ENCODE assay signal across 47 mouse cellular contexts in the genomic region with DNA sequence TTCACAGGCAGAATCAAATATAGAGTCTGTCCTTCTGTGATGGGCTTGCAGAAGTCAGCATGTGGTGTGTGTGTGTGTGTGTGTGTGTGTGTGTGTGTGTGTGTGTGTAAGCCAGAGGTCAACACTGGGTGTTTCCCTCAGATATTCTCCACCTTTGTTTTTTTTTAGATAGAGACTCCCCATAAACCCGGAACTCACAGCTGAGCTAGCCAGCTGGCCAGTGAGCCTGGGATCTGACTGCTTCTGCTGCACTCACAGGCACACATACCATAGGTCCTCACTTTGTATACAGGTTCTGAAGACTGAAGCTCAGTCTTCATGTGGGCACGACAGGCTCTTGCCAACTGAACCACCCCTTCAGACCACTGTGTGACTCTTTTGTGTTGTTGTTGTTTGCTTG. TPM values are rescaled to one million over a fixed set of nuclear protein-coding genes. Genes with fewer than 3 reads are reported as not detected.
"Had no signal": no experiment of that assay in that cellular context is flagged by ENCODE, and none has a peak within 500 bp of the region (broad histone marks: within the 10 kb centered on the region; RNA-seq: fewer than 3 reads in every experiment).

No protein-coding gene starts in this region.

- H3K4me3 ChIP-seq: heart, embryonic 12.5 days; heart, embryonic 13.5 days; heart, embryonic 15.5 days; hindbrain, embryonic 10.5 days; hindbrain, embryonic 12.5 days; hindbrain, embryonic 13.5 days; hindbrain, embryonic 15.5 days; intestine, embryonic 15.5 days; kidney, embryonic 15.5 days; layer of hippocampus, adult 2 months; left cerebral cortex, adult 2 months had no signal

- H3K27me3 ChIP-seq: hindbrain, embryonic 15.5 days; intestine, embryonic 15.5 days had no signal

- H3K4me2 ChIP-seq: heart, embryonic 11.5 days; heart, embryonic 12.5 days; heart, embryonic 13.5 days; heart, embryonic 15.5 days; hindbrain, embryonic 12.5 days; hindbrain, embryonic 13.5 days; hindbrain, embryonic 14.5 days; hindbrain, embryonic 15.5 days; intestine, embryonic 15.5 days; kidney, embryonic 15.5 days had no signal

- H3K36me3 ChIP-seq: heart, embryonic 12.5 days; heart, embryonic 13.5 days; heart, embryonic 15.5 days; hindbrain, embryonic 10.5 days; hindbrain, embryonic 12.5 days; hindbrain, embryonic 13.5 days; hindbrain, embryonic 15.5 days; intestine, embryonic 15.5 days; kidney, embryonic 15.5 days had no signal

- DNase-seq: heart, postnatal 10 days; heart, postnatal 14 days; heart, postnatal 36 days; kidney, adult 11 months; kidney, adult 18-20 months; kidney, adult 2 months; kidney, adult 8-10 months; kidney, adult 9 months; kidney, postnatal 10 days; kidney, postnatal 14 days; kidney, postnatal 25 days; kidney, postnatal 36 days; kidney, postnatal 4 days; layer of hippocampus, adult 9-11 months; layer of hippocampus, postnatal 36 days had no signal

- H3K9ac ChIP-seq: heart, embryonic 12.5 days; heart, embryonic 13.5 days; heart, embryonic 15.5 days; hindbrain, embryonic 12.5 days; hindbrain, embryonic 13.5 days; hindbrain, embryonic 14.5 days; hindbrain, embryonic 15.5 days; intestine, embryonic 15.5 days; kidney, embryonic 15.5 days had no signal

- ATAC-seq: hindbrain, embryonic 16.5 days; hindbrain, postnatal 0 days; inflammation-experienced regulatory T-cells, adult 6 months; intestine, embryonic 15.5 days; intestine, embryonic 16.5 days; intestine, postnatal 0 days had no signal

- H3K4me1 ChIP-seq: heart, embryonic 13.5 days; heart, embryonic 15.5 days; hindbrain, embryonic 10.5 days; hindbrain, embryonic 12.5 days; hindbrain, embryonic 13.5 days; hindbrain, embryonic 15.5 days; intestine, embryonic 15.5 days; kidney, embryonic 15.5 days had no signal

- H3K27ac ChIP-seq: heart, embryonic 13.5 days; heart, embryonic 15.5 days; hindbrain, embryonic 10.5 days; hindbrain, embryonic 12.5 days; hindbrain, embryonic 13.5 days; hindbrain, embryonic 14.5 days; hindbrain, embryonic 15.5 days; hindbrain, postnatal 0 days; intestine, embryonic 15.5 days; kidney, embryonic 15.5 days; kidney, postnatal 0 days; layer of hippocampus, adult 2 months; left cerebral cortex, adult 2 months had no signal

- H3K9me3 ChIP-seq: heart, embryonic 12.5 days; heart, embryonic 13.5 days; heart, embryonic 15.5 days; hindbrain, embryonic 10.5 days; hindbrain, embryonic 12.5 days; hindbrain, embryonic 13.5 days; hindbrain, embryonic 15.5 days; intestine, embryonic 15.5 days; kidney, embryonic 15.5 days had no signal

RNA-seq across cellular contexts. Expression of a gene that starts 7.3 kb away (rescaled TPM):
- polyA plus RNA-seq: inflammation-experienced regulatory T-cells, adult 6 months had no signal

RNA-seq across cellular contexts. Expression of a gene that starts 22.8 kb away (rescaled TPM):
- total RNA-seq: hindbrain, postnatal 0 days; layer of hippocampus, adult 18-20 months; layer of hippocampus, adult 2 months; layer of hippocampus, postnatal 10 days; layer of hippocampus, postnatal 14 days; layer of hippocampus, postnatal 25 days; layer of hippocampus, postnatal 36 days; left cerebral cortex, adult 18-20 months; left cerebral cortex, adult 2 months had no signal
- polyA plus RNA-seq: heart, embryonic 11.5 days; heart, embryonic 12.5 days; heart, embryonic 14.5 days; hindbrain, embryonic 10.5 days; hindbrain, embryonic 11.5 days; hindbrain, embryonic 12.5 days; hindbrain, embryonic 13.5 days; kidney, embryonic 14.5 days; kidney, embryonic 15.5 days; kidney, embryonic 16.5 days had no signal

RNA-seq across cellular contexts. Expression of a gene that starts 46.7 kb away (rescaled TPM):
- total RNA-seq: hindbrain, postnatal 0 days; layer of hippocampus, postnatal 10 days had no signal
- polyA plus RNA-seq: hindbrain, embryonic 12.5 days; hindbrain, embryonic 14.5 days; kidney, embryonic 14.5 days had no signal

RNA-seq across cellular contexts. Expression of a gene that starts 50.7 kb away (rescaled TPM):
- total RNA-seq: hematopoietic stem cell, adult 5-6 weeks; hindbrain, postnatal 0 days; layer of hippocampus, adult 18-20 months; layer of hippocampus, adult 2 months; layer of hippocampus, adult 8-10 months; layer of hippocampus, postnatal 10 days; layer of hippocampus, postnatal 14 days; layer of hippocampus, postnatal 25 days; layer of hippocampus, postnatal 36 days; left cerebral cortex, adult 18-20 months; left cerebral cortex, adult 2 months had no signal
- polyA plus RNA-seq: heart, embryonic 11.5 days; heart, embryonic 12.5 days; heart, embryonic 14.5 days; heart, postnatal 0 days; hindbrain, embryonic 10.5 days; hindbrain, embryonic 11.5 days; hindbrain, embryonic 12.5 days; hindbrain, embryonic 13.5 days; hindbrain, embryonic 14.5 days; hindbrain, embryonic 15.5 days; hindbrain, embryonic 16.5 days; intestine, embryonic 14.5 days; intestine, embryonic 15.5 days; intestine, embryonic 16.5 days; kidney, embryonic 14.5 days; kidney, embryonic 15.5 days; kidney, embryonic 16.5 days had no signal
